Mouse (Mus musculus) hematopoietic stem cell, adult 5-6 weeks (primary cell): ENCODE measurements around the gene Drosha. TPM values are rescaled to one million over a fixed set of nuclear protein-coding genes. Genes with fewer than 3 reads are reported as not detected.

Experiments
- ATAC-seq, 2 experiments: fragments of 125-278 bp in 1 of 2; replicated peaks in 1 of 2; 2 replicates each; pipeline ENCODE4 v1.8.0; 2016 to 2017; ENCODE audit warnings: inconsistent platforms in 2 of 2, mild to moderate bottlenecking in 2 of 2, moderate number of reproducible peaks in 2 of 2, low read depth in 1 of 2, moderate TSS enrichment in 1 of 2; ENCODE audit not compliant: low FRiP score in 2 of 2, poor library complexity in 2 of 2, severe bottlenecking in 2 of 2, insufficient read depth in 1 of 2, low TSS enrichment in 1 of 2
- total RNA-seq: library from RNA; stranded (forward); fragments of 172-1452, 232-1000 nt; gene quantifications from 2 replicates; pipeline ENCODE4 v1.2.3, GENCODE M21; 2017

Gene Drosha
- total RNA-seq, 1 experiment from 2014 or later: 22.2 TPM

DNA sequence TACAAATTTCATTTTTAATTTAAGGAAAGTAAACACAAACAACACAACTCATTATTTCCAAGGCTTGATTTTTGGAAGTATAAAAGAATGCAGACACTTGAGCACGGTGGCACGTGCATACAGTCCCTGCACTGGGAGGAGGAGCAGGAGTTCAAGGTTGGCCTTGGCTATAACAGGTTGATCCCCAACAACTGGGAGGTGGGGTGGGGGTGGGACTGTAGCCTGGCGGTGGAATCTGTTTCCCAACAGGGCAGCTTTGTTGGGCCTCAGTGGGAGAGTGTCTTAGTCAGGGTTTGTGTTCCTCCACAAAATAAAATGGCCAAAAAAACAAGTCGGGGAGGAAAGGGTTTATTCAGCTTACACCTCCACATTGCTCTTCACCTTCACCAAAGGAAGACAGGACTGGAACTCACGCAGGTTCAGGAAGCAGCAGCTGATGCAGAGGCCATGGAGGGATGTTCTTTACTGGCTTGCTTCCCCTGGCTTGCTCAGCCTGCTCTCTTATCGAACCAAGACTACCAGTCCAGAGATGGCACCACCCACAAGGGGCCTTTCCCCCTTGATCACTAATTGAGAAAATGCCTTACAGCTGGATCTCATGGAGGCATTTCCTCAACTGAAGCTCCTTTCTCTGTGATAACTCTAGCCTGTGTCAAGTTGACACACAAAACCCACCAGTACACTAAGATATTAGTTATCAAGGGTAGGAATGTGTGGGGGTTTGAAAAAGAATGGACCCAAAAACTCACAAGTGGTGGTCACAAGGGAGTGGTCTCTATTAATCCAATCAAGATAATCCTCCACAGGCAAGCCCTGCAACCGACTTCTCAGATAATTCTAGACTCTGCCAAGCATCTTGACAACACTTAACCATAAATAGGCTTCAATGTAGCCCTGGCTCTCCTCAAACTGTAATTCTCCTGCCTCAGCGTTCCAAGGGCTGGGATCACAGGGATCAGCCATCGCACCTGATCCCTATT lies 1.9 kb upstream of the Drosha start:
- ATAC-seq: no peak

DNA sequence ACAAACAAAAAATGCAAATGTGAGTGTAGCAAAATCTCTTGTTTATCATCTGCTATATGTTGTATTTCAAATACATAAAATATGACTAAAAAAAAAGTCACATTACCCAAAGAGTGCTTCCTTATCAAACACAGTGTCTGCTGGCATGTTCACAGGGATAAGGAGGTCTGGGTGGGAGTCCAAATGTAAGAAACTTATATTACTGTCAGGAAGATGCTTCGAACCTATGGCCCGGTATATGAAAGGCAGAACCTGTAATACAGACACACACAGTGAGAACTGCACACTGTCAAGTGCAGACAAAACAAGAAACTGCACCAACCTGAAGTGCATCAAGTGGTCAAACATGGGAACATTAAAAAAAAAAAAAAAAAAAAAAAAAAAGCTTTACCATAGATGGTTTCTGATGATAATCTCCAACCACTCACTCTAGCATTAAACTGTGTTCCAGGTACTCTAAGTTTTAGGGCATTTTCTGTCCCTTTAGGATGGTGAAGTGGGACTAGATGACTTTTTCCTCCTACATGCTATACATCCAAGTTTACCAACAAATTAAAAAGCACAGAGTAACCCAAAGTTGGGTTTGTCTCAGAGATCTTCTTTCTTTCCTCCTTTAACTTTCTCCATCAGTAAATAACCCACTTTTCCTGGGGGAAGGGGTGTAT lies 1.0 kb upstream of the Drosha start:
- ATAC-seq: no peak

DNA sequence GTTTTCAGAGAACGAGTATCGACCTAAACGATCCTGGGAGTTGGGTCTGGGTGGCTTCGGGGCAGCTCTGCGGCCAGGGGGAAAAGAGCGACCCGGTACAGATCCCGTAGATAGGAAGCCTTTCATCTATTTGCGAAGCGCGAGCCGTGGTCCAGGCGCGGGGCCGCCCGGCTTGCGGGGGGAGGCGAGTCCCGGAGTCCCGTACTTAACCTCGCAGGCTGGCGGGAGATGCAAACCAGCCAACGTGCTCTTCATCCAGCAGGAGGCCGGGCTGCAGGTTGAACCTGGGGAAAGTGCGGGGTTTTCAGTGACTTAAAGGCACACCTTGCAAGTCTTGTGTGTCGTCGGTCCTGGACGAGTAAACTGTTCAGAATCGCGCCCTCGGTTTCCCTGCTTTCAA lies 350 bp downstream of the Drosha start:
- ATAC-seq: peak in 1 of 2 experiments; percentile 61; a peak in 3 of 4 replicates

DNA sequence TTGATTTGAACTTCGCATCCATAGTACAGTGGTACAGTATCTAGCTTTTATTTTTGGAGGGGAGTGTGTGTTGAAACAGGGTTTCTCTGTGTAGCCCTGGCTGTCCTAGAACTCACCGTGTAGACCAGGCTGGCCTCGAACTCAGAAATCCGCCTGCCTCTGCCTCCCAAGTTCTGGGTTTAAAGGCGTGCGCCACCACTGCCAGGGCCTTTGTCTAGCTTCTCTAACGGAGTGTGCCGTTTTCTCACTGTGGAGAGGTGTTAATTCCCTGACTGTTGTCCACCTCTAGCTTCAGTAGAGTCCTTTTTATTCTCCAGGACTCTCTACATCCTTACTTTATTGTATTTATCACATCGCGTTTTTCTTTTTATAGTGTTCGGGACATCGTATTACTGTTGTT lies 793 bp downstream of the Drosha start:
- ATAC-seq: no peak

DNA sequence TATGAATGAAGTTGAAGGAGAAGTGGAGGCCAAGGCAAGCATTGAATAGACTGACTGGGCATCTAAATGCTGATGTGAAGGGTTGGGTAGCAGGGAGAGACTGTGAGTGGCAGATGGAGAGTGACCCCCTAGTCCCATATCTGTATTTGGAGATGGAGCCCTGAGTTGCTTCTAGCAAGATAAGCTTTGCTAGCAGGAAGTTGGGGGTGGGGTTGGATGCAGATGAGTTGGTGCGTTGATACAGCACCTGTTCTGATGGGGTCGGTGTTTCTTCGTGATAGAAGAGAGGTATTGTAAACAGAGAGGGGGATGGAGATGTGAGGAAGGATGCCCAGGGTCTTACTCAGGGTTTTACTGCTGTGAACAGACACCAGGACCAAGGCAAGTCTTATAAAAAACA lies 5.3 kb downstream of the Drosha start:
- ATAC-seq: no peak

DNA sequence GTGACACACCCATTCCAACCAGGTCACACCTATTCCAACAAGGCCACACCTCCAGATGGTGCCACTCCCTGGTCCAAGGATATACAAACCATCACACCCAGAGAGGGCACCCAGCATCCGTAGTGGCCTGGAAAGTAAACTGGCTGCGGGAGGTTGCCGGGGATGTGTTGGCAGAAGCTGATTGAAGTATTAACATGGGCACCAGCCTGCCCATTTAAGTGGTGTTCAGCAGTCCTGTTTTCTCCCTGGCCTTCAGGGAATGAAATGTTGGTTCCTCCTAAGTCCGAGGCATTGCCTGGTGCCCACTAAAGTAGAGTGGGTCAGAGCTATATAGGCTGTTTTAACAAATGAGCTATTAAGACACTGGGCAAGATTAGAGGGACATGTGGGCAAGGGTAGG lies 8.0 kb downstream of the Drosha start:
- ATAC-seq: no peak

DNA sequence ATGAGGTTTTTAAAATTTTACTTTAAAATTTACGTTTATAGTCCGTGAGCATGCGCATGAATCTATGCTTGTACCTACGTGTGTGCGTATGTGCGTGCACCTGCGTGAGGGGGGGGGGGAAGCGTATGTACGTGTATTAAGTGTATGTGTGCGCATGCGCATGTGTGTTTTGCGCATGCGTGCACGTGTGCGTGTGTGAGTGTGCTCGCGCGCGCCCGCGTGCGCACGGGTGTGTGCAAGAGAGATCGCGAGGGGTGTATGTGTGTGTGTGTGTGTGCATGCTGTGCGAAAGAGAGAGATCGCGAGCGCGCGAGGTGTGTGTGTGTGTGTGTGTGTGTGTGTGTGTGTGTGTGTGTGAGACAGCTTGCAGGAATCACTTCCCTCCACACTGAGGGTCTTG lies 8.8 kb downstream of the Drosha start:
- no peak for ATAC-seq

DNA sequence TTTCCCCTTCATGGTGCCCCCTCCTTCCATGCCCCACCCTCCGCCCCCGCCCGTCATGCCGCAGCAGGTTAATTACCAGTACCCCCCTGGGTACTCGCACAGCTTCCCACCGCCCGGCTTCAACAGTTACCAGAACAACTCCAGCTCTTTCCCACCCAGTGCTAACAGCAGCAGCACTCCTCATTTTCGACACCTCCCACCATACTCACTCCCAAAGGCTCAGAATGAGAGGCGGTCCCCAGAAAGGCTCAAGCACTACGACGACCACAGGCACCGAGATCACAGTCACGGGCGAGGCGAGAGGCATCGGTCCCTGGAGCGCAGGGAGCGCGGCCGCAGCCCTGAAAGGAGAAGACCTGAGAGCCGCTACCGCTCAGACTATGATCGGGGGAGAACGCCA lies 9.6 kb downstream of the Drosha start:
- no peak for ATAC-seq

DNA sequence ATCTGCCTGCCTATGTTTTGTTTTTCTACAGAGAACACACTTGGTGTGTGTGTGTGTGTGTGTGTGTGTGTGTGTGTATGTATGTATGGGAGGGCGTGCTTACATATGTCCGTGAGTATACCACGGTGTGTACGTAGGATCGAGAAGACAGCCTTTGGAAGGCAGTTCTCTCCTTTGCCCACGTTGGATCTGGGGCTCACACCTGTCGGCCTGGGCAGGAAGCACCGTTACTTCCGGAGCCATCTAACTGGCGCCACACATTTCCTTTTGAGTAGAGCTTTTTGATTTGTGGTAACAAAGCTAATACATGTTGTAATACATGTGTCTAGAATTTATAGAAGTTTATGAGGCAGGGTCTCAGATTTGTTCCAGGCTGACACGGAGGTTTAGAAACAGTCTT lies 16.1 kb downstream of the Drosha start:
- ATAC-seq: peak; percentile 66 to 81

DNA sequence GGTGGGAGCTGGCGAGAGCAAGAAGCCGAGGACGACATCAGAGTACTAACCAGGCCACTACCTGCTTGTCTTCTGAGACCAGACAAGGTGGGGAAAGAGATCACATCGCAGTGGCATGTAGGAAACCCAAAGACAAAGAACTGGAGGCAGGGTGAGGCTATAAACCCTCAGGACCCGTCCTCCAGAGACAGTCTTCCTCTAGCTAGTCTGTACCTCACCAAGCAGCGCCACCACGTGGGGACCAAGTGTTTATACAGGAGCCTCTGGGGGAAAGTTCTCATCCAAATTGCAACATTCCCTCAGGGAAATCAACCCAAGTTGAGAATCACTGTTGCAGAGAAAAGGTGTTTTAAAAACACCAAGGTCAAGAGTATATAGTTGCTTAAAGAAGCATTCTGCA lies 18.2 kb downstream of the Drosha start:
- ATAC-seq: no peak

DNA sequence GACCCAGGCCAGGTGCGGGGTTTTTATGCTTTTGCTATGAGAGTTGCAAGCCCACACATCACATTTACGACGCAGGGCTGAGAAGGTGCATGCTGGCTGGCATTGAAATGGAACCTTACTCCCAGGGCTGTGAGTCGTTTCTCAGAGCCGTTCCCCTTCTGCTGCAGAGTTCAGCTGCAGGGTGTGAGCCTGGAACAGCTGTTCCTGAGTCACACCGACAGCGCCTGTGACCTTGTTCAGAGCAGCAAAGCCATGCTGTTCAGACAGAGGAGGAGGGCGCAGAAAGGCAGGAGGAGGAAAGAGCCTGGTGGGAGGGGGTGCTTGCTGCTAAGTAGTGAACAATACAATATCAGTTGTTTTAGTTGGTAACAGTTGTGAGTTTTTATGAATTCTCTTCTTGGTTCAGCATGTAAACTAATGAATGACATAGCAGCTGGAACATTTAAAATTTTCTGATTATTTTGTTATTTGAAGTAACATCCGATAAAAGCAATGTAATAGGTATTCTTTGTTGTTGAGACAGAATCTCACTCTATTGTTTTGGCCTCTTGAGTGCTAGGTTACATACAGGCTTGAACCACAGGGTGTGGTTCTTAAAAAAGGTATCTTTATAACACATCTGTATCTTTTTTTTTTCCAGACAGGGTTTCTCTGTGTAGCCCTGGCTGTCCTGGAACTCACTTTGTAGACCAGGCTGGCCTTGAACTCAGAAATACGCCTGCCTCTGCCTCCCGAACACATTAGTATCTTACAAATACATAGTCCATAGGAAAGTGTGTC lies 23.8 kb downstream of the Drosha start:
- no peak for ATAC-seq

DNA sequence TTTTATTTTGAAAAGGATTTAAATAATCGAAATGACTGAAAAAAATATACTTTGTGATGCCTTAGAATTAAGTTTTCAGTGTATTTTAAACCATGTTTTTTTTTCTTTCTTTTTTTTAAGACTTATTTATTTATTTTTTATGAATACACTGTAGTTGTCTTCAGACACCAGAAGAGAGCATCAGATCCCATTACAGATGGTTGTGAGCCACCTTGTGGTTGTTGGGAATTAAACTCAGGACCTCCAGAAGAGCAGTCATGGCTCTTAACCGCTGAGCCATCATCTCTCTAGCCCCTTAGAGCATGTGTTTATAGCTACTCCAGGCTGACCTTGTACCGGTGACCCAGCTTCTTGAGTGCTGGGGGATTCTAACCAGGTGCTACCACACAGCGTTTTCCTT lies 24.8 kb downstream of the Drosha start:
- no peak for ATAC-seq

DNA sequence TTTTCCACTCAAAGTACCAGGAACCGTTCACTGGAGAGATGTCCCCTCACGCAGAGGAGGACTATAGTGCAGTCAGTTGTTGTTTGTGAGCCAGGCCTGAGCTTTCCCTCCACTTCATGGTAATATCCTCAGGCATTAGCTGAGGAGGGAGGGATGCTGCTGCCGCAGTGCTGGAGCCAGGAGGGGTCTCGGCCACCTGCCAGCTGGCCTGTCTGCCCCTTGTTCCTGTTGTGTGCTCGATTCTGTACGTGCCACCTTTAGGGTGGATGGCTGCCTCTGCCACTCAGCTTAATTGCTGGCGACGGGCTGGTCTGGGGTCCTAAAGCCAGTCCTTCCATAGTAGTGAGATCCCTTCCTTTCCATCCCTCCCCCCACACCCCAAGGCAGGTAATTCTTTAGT lies 28.9 kb downstream of the Drosha start:
- no peak for ATAC-seq

DNA sequence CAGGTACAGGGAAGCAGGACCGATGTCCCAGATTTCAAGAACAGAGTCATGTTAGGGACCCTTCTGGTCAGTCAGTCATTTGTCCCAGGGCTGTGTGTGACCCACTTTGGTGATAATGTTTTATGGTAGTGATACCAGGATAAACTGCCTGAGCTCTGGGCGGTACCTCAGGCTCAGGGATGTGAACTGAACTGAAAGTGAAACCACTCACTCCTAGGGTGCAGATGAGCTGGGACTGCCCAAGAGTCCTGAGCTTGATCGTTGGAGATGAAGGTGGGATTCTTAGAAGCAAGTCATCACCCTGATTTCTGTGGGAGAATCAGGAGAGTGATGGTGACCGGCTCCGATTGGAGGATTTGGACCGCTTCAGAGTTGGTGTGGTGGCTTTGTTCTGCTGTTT lies 32.2 kb downstream of the Drosha start:
- 0 out of 4 replicates have a peak, but pooled peaks have one; percentile 43 to 53 for ATAC-seq

DNA sequence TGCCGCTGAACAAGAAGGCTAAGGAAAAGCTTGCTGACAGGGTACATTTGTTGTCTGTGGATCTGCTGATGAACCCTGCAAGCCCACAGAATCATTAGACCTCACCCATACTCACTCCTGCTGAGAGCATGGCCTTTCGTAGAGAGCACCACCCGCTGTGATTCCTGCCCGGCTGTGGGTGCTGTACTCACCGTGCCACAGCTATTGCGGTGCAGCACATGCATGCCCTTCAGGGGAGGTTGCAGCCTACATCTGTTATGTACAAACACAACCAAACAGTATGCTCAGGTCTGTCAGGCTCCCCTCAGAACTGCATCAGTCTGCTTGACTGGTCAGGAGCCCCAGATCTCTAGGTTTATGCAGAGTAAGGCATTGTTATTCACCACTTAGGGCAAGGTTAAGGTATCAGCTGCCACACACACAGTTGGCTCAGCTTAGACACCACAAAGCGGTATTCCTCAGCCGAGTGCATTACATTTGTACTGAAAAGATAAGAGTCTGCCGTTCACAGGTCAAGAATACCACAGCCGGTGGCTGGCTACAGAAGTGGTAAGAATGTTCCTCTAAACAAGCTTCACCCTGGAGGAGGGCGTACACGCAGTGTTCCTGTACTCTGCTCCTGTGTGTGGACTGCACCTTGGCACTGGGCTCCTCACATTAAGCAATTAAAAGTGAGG lies 33.4 kb downstream of the Drosha start:
- ATAC-seq: peak; percentile 35 to 57; a peak in 2 of 4 replicates

DNA sequence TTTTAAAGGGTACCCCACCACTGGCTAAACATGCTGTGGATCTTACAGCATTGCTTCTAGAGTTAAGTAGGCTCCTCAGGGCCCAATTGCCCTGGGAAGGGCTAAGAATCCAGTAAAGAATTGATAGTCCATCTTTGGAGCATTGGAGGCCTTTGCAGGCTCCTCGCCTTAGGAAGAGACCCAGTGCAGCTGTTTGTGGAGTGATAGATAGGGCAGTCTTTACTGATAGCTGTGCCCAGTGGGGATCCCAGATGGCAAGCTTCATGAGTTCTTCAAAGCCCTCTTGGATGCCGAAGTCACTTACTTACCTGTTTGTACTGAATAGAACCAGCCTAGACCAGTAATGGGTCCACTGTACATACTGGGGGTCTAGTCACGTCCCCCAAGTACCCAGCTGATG lies 34.0 kb downstream of the Drosha start:
- ATAC-seq: no peak

DNA sequence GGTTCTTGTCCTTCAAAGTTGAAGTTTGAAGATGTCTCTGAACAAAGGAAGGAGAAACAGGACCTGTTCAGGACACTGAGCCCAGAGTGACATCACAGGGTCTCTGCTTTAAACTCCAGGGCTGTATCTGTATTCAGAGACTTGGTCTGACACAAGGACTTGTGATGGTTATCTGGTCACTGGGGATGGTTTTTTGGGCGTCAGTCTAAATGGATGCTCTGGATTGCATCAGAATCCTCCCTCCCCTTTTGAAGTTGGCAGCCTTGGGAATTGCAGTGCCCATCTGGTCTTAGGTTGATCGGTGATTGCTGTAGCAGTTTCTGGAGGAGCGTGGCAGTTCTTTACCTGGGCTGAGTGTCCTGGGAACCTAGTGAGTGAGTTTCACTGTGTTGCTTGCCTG lies 37.4 kb downstream of the Drosha start:
- no peak for ATAC-seq
